Mouse (Mus musculus) kidney, postnatal 0 days (tissue): ENCODE data around the gene Fancg. TPM values are rescaled to one million over a fixed set of nuclear protein-coding genes. Genes with fewer than 3 reads are reported as not detected.
A peak's percentile ranks its signal among the peaks of the same experiment; 100 is the strongest.

Experiments
- ATAC-seq: fragments of 200-750 bp; cut with Nextera tagmentation; replicated peaks from 2 replicates; pipeline ENCODE4 v1.8.0; 2017; ENCODE audit warnings: low read depth, moderate number of reproducible peaks, moderate TSS enrichment, moderate library complexity; ENCODE audit not compliant: low FRiP score
- DNase-seq: peaks from one replicate; pipeline ENCODE4 v3.0.0-alpha.2; 2016; ENCODE audit warnings: low spot score
- H3K27ac ChIP-seq: fragments of 300-500 bp; sonication (generic); 2 replicates; pipeline ENCODE4 v1.5.1; 2014; ENCODE audit warnings: mild to moderate bottlenecking
- H3K27me3 ChIP-seq: fragments of 300-500 bp; sonication (generic); 2 replicates; pipeline ENCODE4 v1.6.1; 2014; ENCODE audit warnings: low read length, mixed read lengths; ENCODE audit not compliant: insufficient read depth
- H3K36me3 ChIP-seq: fragments of 300-500 bp; sonication (generic); 2 replicates; pipeline ENCODE4 v1.6.1; 2014; ENCODE audit warnings: low read length, mixed read lengths; ENCODE audit not compliant: insufficient read depth
- H3K4me1 ChIP-seq: fragments of 300-500 bp; sonication (generic); replicated peaks from 2 replicates; pipeline ENCODE4 v1.6.1; 2014; ENCODE audit warnings: antibody characterized with exemption, low read length, mixed read lengths; ENCODE audit not compliant: insufficient read depth
- H3K4me2 ChIP-seq: fragments of 300-500 bp; sonication (generic); 2 replicates; pipeline ENCODE4 v1.6.1; 2014; ENCODE audit warnings: mild to moderate bottlenecking, low read length, moderate library complexity, mixed read lengths
- H3K4me3 ChIP-seq: fragments of 300-500 bp; sonication (generic); replicated peaks from 2 replicates; pipeline ENCODE4 v1.5.1; 2014; ENCODE audit warnings: low read depth, low read length
- H3K9ac ChIP-seq: fragments of 300-500 bp; sonication (generic); 2 replicates; pipeline ENCODE4 v1.6.1; 2014; ENCODE audit warnings: low read depth, low read length
- H3K9me3 ChIP-seq: fragments of 300-500 bp; sonication (generic); replicated peaks from 2 replicates; pipeline ENCODE4 v1.6.1; 2016; ENCODE audit warnings: low read length, inconsistent platforms, mixed read lengths
- CTCF ChIP-seq: IDR thresholded peaks from 2 replicates; pipeline ENCODE4 v1.5.1; 2016; ENCODE audit warnings: antibody characterized with exemption, low read depth, mild to moderate bottlenecking, moderate library complexity
- WGBS: fragments of 180-500 bp; shearing (Covaris S2); extraction: QIAGEN DNeasy Blood & Tissue Kit; methylation state at CpG from one replicate; pipeline ENCODE4 v1.1.7; 2014; 5-methylcytosine and 5-hydroxymethylcytosine counted together
- polyA plus RNA-seq: library from polyadenylated mRNA; unstranded; fragments of >200 nt; fragmentation: Nextera tagmentation; extraction: Ambion mirVana; gene quantifications from 2 replicates; pipeline ENCODE4 v1.2.1, GENCODE M21; 2015

Fancg gene
- polyA plus RNA-seq, 1 experiment from 2014 or later: 7.2 TPM

DNA sequence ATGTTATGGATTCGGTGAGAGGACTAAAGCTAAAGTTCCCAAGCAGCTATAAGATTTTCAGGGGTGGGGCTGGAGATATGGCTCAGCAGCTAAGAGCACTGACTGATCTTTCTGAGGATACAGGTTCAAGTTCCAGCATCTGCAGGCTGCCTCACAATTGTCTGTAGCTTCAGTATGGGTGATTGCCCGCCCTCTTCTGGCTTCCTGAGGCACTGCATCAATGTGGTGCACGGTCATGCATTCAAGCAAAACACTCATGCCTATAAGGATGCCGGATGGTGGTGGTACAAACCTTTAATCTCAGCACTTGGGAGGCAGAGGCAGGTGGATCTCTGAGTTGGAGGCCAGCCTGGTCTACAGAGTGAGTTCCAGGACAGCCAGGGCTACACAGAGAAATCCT, 48.7 kb downstream of the Fancg start:
- Histone ChIP-seq H3K9ac (no peak overlapping the region), H3K36me3 (0 out of 2 replicates have a peak, but pooled peaks cover 3% of the 10 kb centered on the region), H3K9me3 (no peaks in the 10 kb centered on the region), H3K27me3 (no peaks in the 10 kb centered on the region), H3K4me1 (peaks cover 3% of the 10 kb centered on the region; the same call in 1 of the 2 replicates), H3K4me3 (no peak overlapping the region), H3K27ac (no peak overlapping the region), H3K4me2 (no peak overlapping the region)
- 33% methylated on average over 4 of the region's 4 CpGs for WGBS
- ATAC-seq (no peak), DNase-seq (peak; percentile 56)
- peak; percentile 72 for TF ChIP-seq CTCF

DNA sequence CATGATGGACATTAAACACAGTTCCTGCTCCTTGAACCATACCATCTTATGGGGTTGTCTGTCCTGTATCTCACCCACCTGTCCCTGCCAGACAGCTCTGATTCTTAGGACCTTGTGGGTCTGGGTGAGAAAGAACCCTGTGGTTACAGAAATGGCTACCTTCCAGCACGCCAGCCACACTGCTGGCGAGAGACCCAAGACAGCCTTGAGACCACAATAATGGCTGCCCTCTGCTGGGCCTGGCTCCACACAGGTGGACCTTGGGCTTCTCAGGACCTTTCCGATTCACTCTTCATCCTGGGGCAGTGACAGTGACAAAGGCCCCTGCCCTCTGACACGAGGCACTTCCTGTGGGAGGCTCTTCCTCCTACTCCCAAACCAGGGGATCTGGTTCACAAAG, 50.9 kb downstream of the Fancg start:
- 55% methylated on average over 4 of the region's 4 CpGs for WGBS
- H3K4me1 ChIP-seq: no peaks in the 10 kb centered on the region
- no peak overlapping the region for H3K4me2 ChIP-seq
- no peaks in the 10 kb centered on the region for H3K9me3 ChIP-seq
- H3K9ac ChIP-seq: no peak overlapping the region
- TF ChIP-seq CTCF: no peak
- no peak overlapping the region for H3K27ac ChIP-seq
- no peak overlapping the region for H3K4me3 ChIP-seq
- no peak for ATAC-seq
- H3K27me3 ChIP-seq: no peaks in the 10 kb centered on the region
- H3K36me3 ChIP-seq: 0 out of 2 replicates have a peak, but pooled peaks cover 3% of the 10 kb centered on the region
- DNase-seq: no peak

DNA sequence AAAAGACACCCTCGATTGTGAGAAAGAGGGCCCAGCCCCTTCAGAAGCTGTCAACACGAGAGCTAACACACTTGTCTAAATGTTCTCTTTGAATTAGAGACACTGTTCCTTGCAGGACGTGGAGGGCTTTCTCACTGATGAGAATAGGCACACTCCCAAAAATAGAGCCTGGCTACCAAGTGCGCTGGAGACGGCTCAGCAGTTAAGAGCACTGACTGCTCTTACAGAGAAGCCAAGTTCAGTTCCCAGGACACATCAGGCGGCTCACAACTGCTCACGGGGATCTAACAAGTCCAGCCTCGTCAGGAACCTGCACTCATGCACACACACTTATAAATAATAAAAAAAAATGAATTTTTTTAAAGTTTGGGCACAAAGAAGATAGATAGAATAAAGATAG, 51.4 kb downstream of the Fancg start:
- Histone ChIP-seq H3K9me3 (no peaks in the 10 kb centered on the region), H3K36me3 (0 out of 2 replicates have a peak, but pooled peaks cover 3% of the 10 kb centered on the region), H3K27ac (no peak overlapping the region), H3K4me2 (no peak overlapping the region), H3K27me3 (no peaks in the 10 kb centered on the region), H3K4me1 (no peaks in the 10 kb centered on the region), H3K4me3 (no peak overlapping the region), H3K9ac (no peak overlapping the region)
- DNase-seq (no peak), ATAC-seq (no peak)
- 62% methylated on average over 8 of the region's 8 CpGs for WGBS
- no peak for TF ChIP-seq CTCF

DNA sequence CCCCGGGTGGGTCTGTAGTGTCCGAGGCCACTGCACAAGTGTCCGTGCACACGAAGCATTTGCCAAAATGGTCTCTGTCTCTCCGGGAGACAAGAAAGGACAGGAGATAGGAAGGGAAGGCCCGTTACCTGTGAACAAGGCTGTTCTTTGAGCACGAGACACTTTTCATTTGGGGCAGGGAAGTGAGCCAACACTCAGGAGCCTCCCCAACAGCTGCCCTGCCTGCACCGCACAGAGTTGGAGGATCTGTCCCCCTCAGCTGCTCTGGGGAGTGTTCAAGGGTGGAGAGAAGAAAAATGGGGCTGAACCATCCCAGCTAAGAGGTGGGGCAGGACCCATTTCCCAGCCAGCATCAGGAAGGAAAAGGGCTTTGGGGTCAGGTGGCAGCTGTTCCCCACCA, 52.3 kb downstream of the Fancg start:
- Histone ChIP-seq H3K4me3 (no peak overlapping the region), H3K27me3 (no peaks in the 10 kb centered on the region), H3K9me3 (no peaks in the 10 kb centered on the region), H3K9ac (no peak overlapping the region), H3K4me1 (no peaks in the 10 kb centered on the region), H3K36me3 (0 out of 2 replicates have a peak, but pooled peaks cover 3% of the 10 kb centered on the region), H3K4me2 (no peak overlapping the region), H3K27ac (no peak overlapping the region)
- ATAC-seq (no peak), DNase-seq (no peak)
- no peak for TF ChIP-seq CTCF
- WGBS: 86% methylated on average over 8 of the region's 8 CpGs

DNA sequence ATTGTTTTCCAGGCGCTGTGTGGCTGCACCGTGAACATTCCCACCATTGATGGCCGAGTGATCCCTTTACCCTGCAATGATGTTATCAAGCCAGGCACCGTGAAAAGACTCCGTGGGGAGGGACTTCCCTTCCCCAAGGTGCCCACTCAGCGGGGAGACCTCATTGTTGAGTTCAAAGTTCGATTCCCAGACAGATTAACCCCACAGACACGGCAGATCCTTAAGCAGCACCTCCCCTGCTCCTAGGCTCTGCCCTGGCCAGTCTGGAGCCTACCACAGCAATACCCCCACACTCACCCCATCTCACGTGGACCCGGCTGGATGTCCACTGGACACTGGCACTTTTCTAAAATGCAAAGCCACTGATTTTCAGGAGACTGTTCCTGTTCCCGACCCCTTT, 53.0 kb downstream of the Fancg start:
- no peaks in the 10 kb centered on the region for H3K27me3 ChIP-seq
- H3K36me3 ChIP-seq: 0 out of 2 replicates have a peak, but pooled peaks cover 3% of the 10 kb centered on the region
- ATAC-seq (no peak), DNase-seq (no peak)
- no peak overlapping the region for H3K27ac ChIP-seq
- H3K9ac ChIP-seq: no peak overlapping the region
- H3K9me3 ChIP-seq: no peaks in the 10 kb centered on the region
- no peaks in the 10 kb centered on the region for H3K4me1 ChIP-seq
- no peak overlapping the region for H3K4me2 ChIP-seq
- 56% methylated on average over 11 of the region's 11 CpGs for WGBS
- no peak for TF ChIP-seq CTCF
- no peak overlapping the region for H3K4me3 ChIP-seq

GRCm38 (mm10) chr4:42956581-42956980, 53.7 kb downstream of the Fancg start:
- H3K4me3 ChIP-seq: no peak overlapping the region
- no peak overlapping the region for H3K27ac ChIP-seq
- DNase-seq (no peak), ATAC-seq (no peak)
- H3K9ac ChIP-seq: no peak overlapping the region
- no peak for TF ChIP-seq CTCF
- WGBS: 94% methylated on average over 17 of the region's 17 CpGs
- no peaks in the 10 kb centered on the region for H3K27me3 ChIP-seq
- H3K4me1 ChIP-seq: no peaks in the 10 kb centered on the region
- H3K9me3 ChIP-seq: no peaks in the 10 kb centered on the region
- 0 out of 2 replicates have a peak, but pooled peaks cover 3% of the 10 kb centered on the region for H3K36me3 ChIP-seq
- no peak overlapping the region for H3K4me2 ChIP-seq

GRCm38 (mm10) chr4:42955200-42955599, 55.1 kb downstream of the Fancg start:
- Histone ChIP-seq H3K4me1 (peaks cover 9% of the 10 kb centered on the region; the same call in 1 of the 2 replicates), H3K27ac (no peak overlapping the region), H3K4me3 (no peak overlapping the region), H3K4me2 (no peak overlapping the region), H3K9me3 (no peaks in the 10 kb centered on the region), H3K27me3 (no peaks in the 10 kb centered on the region), H3K36me3 (0 out of 2 replicates have a peak, but pooled peaks cover 3% of the 10 kb centered on the region), H3K9ac (no peak overlapping the region)
- TF ChIP-seq CTCF: no peak
- DNase-seq (no peak), ATAC-seq (no peak)
- 96% methylated on average over 3 of the region's 3 CpGs for WGBS
